Mouse (Mus musculus) thymus, postnatal 36 days (tissue): ENCODE measurements around the gene Adig.

Source experiments
- DNase-seq, 2 experiments: peaks; one replicate each; pipeline ENCODE4 v3.0.0; 2022; ENCODE audit warnings: mixed read lengths in 2 of 2

Adig gene

GRCm38 (mm10) chr2:158545266-158545665 lies 42.9 kb downstream of the Adig start:
- no peak for DNase-seq

- peak; percentile 70 to 73 for DNase-seq
These were observed 44.3 kb downstream of the Adig start for GRCm38 (mm10) chr2:158546751-158547150.

- peak; percentile 68 to 73 for DNase-seq
These were observed 47.7 kb downstream of the Adig start for GRCm38 (mm10) chr2:158550067-158550466.

GRCm38 (mm10) chr2:158554366-158554765 lies 52.0 kb downstream of the Adig start:
- DNase-seq = no peak

- DNase-seq = peak in 1 of 2 experiments; percentile 24
These were observed 52.8 kb downstream of the Adig start for GRCm38 (mm10) chr2:158555252-158555651.

- DNase-seq = no peak
These were observed 53.4 kb downstream of the Adig start for GRCm38 (mm10) chr2:158555812-158556211.

GRCm38 (mm10) chr2:158556225-158556624 lies 53.8 kb downstream of the Adig start:
- peak; percentile 65 to 76 for DNase-seq

GRCm38 (mm10) chr2:158556750-158557149 lies 54.3 kb downstream of the Adig start:
- DNase-seq = no peak
